Mouse (Mus musculus): ENCODE measurements around the gene Lingo4.

DNA sequence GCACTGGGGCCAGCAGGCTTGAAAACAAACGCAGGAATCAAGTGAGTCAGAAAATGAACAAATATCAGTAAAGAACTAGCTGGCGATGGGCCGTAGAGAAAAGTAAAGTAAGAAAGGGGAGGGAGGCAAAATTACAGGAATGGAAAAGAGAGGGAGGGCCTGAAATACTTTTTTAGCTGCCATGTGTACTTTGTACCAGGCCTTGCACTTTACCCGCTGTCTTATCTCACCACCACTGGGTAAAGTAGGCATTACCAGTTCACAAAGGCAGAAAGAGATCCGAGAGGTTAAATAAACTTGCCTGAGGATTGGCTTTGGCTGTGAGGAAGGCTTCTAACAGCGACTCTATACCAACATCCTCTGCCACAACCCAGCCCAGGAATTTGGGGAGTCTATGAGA is 30.8 kb upstream of the Lingo4 start:
- TF ChIP-seq TCF12 (IDR thresholded peaks at IDR 0.05; ENCODE audit: insufficient read depth, poor library complexity, severe bottlenecking) (no peak), MYOD1 (IDR thresholded peaks at IDR 0.05; ENCODE audit: control insufficient read depth in 1 of 3, insufficient read length in 2 of 3, low read depth in 2 of 3) (no peak), POLR2A (IDR thresholded peaks at IDR 0.05; ENCODE audit: insufficient read length, low read depth) (no peak), MAX (IDR thresholded peaks at IDR 0.05; ENCODE audit: low read depth) (no peak), POLR2AphosphoS2 (IDR thresholded peaks at IDR 0.05; ENCODE audit: insufficient read length, low read depth) (no peak), SRF (IDR thresholded peaks at IDR 0.05; ENCODE audit: control insufficient read depth, insufficient read length, low read depth) (no peak)
